Mouse (Mus musculus) CH12.LX (cell line): ENCODE data around the gene Lsp1. TPM values are rescaled to one million over a fixed set of nuclear protein-coding genes. Genes with fewer than 3 reads are reported as not detected.

Experiments used
- DNase-seq: peaks from one replicate; pipeline ENCODE4 v3.0.0-alpha.2; 2013; ENCODE audit errors: extremely low read depth
- H3K27ac ChIP-seq: 2 replicates; pipeline ENCODE4 v1.5.1; 2012; ENCODE audit warnings: low read depth, mild to moderate bottlenecking, control low read depth, moderate library complexity; ENCODE audit not compliant: insufficient read depth
- H3K27me3 ChIP-seq: replicated peaks from 2 replicates; pipeline ENCODE3; 2012; ENCODE audit warnings: inconsistent platforms
- H3K36me3 ChIP-seq, 2 experiments: replicated peaks in 1 of 2; 2 replicates each; pipeline versions ENCODE3 to v1.6.1; 2012; ENCODE audit warnings: inconsistent platforms in 1 of 2, low read length in 1 of 2, mild to moderate bottlenecking in 1 of 2, mixed read lengths in 1 of 2, moderate library complexity in 1 of 2; ENCODE audit not compliant: control insufficient read depth in 1 of 2, insufficient read depth in 1 of 2
- H3K4me1 ChIP-seq, 2 experiments: 2 replicates each; pipeline ENCODE4 v1.6.1; 2012; ENCODE audit warnings: inconsistent platforms in 1 of 2, moderate library complexity in 1 of 2; ENCODE audit not compliant: insufficient read depth in 2 of 2, control insufficient read depth in 1 of 2
- H3K4me2 ChIP-seq: 2 replicates; pipeline ENCODE4 v1.6.1; 2012; ENCODE audit warnings: low read depth, mild to moderate bottlenecking, control low read depth; ENCODE audit not compliant: poor library complexity, insufficient read depth, severe bottlenecking
- H3K4me3 ChIP-seq, 3 experiments: fragments of 150-350 bp in 1 of 3; sonication (generic) in 1 of 3; replicated peaks in 1 of 3; 2 replicates each; pipeline versions ENCODE3 to v1.5.1; 2011 to 2012; ENCODE audit warnings: low read depth in 2 of 3, low read length in 2 of 3, mild to moderate bottlenecking in 2 of 3, moderate library complexity in 2 of 3, control low read depth in 1 of 3, improper control_type of control experiment in 1 of 3, inconsistent platforms in 1 of 3, mixed read lengths in 1 of 3; ENCODE audit not compliant: poor library complexity in 1 of 3
- H3K79me2 ChIP-seq: replicated peaks from 2 replicates; pipeline ENCODE4 v1.6.1; 2012; ENCODE audit warnings: mild to moderate bottlenecking, moderate library complexity; ENCODE audit not compliant: control insufficient read depth, poor library complexity, insufficient read depth, severe bottlenecking; ENCODE audit errors: extremely low read depth
- H3K9ac ChIP-seq: 2 replicates; pipeline ENCODE4 v1.6.1; 2012; ENCODE audit warnings: low read depth, mild to moderate bottlenecking, control low read depth, moderate library complexity; ENCODE audit not compliant: insufficient read depth
- H3K9me3 ChIP-seq: replicated peaks from 2 replicates; pipeline ENCODE3; 2012; ENCODE audit warnings: low read length, inconsistent platforms, mixed read lengths
- BHLHE40 ChIP-seq: IDR thresholded peaks from 2 replicates; pipeline ENCODE4 v1.6.1; 2011; ENCODE audit warnings: mild to moderate bottlenecking, low read depth, low read length, improper control_type of control experiment
- CHD2 ChIP-seq: IDR thresholded peaks from 2 replicates; pipeline ENCODE4 v1.6.1; 2011; ENCODE audit warnings: low read length, improper control_type of control experiment
- E2F4 ChIP-seq: IDR thresholded peaks from 2 replicates; pipeline ENCODE4 v1.6.1; 2011; ENCODE audit warnings: low read depth, low read length, improper control_type of control experiment; ENCODE audit not compliant: insufficient replicate concordance
- ELF1 ChIP-seq: IDR thresholded peaks from 2 replicates; pipeline ENCODE4 v1.6.1; 2014; ENCODE audit warnings: low read depth, mild to moderate bottlenecking, inconsistent platforms, low read length, improper control_type of control experiment
- EP300 ChIP-seq: IDR thresholded peaks from 2 replicates; pipeline ENCODE4 v1.6.1; 2011; ENCODE audit warnings: low read length, improper control_type of control experiment
- ETS1 ChIP-seq: conservative IDR thresholded peaks from 2 replicates; pipeline ENCODE4 v1.6.1; 2012; ENCODE audit warnings: low read depth, mild to moderate bottlenecking, inconsistent platforms, low read length, improper control_type of control experiment, moderate library complexity
- GABPA ChIP-seq: IDR thresholded peaks from 2 replicates; pipeline ENCODE4 v1.6.1; 2012; ENCODE audit warnings: low read depth, low read length, improper control_type of control experiment, inconsistent platforms; ENCODE audit not compliant: insufficient replicate concordance
- IRF4 ChIP-seq: IDR thresholded peaks from 2 replicates; pipeline ENCODE4 v1.6.1; 2014; ENCODE audit warnings: low read depth, mild to moderate bottlenecking, inconsistent platforms, low read length, improper control_type of control experiment
- JUN ChIP-seq: IDR thresholded peaks from 2 replicates; pipeline ENCODE4 v1.6.1; 2011; ENCODE audit warnings: low read depth, mild to moderate bottlenecking, low read length, improper control_type of control experiment, moderate library complexity; ENCODE audit not compliant: insufficient read depth
- JUND ChIP-seq: conservative IDR thresholded peaks from 2 replicates; pipeline ENCODE4 v1.6.1; 2011; ENCODE audit warnings: low read depth, low read length, improper control_type of control experiment
- KAT2A ChIP-seq: IDR thresholded peaks from 2 replicates; pipeline ENCODE4 v1.6.1; 2012; ENCODE audit warnings: low read length, improper control_type of control experiment, inconsistent platforms; ENCODE audit not compliant: insufficient replicate concordance
- MAX ChIP-seq: IDR thresholded peaks from 2 replicates; pipeline ENCODE4 v1.6.1; 2011; ENCODE audit warnings: low read length, improper control_type of control experiment
- MAZ ChIP-seq: IDR thresholded peaks from 2 replicates; pipeline ENCODE4 v1.6.1; 2012; ENCODE audit warnings: low read depth, mild to moderate bottlenecking, inconsistent platforms, low read length, improper control_type of control experiment, moderate library complexity
- MEF2A ChIP-seq: IDR thresholded peaks from 2 replicates; pipeline ENCODE4 v1.6.1; 2014; ENCODE audit warnings: low read depth, mild to moderate bottlenecking, inconsistent platforms, low read length, improper control_type of control experiment, borderline replicate concordance
- MXI1 ChIP-seq: IDR thresholded peaks from 2 replicates; pipeline ENCODE4 v1.6.1; 2011; ENCODE audit warnings: mild to moderate bottlenecking, low read depth, low read length, improper control_type of control experiment
- MYC ChIP-seq: IDR thresholded peaks from 2 replicates; pipeline ENCODE4 v1.6.1; 2011; ENCODE audit warnings: low read depth, mild to moderate bottlenecking, improper control_type of control experiment, low read length
- NRF1 ChIP-seq: IDR thresholded peaks from 2 replicates; pipeline ENCODE4 v1.6.1; 2014; ENCODE audit warnings: low read depth, mild to moderate bottlenecking, inconsistent platforms, low read length, improper control_type of control experiment, moderate library complexity
- PAX5 ChIP-seq: IDR thresholded peaks from 2 replicates; pipeline ENCODE4 v1.6.1; 2012; ENCODE audit warnings: low read length, inconsistent platforms, mixed read lengths
- POLR2A ChIP-seq: IDR thresholded peaks from 2 replicates; pipeline ENCODE4 v1.6.1; 2011; ENCODE audit warnings: low read depth, mild to moderate bottlenecking, improper control_type of control experiment, low read length
- POLR2AphosphoS2 ChIP-seq: IDR thresholded peaks from 2 replicates; pipeline ENCODE4 v1.6.1; 2011; ENCODE audit warnings: low read depth, low read length, improper control_type of control experiment
- RCOR1 ChIP-seq: conservative IDR thresholded peaks from 2 replicates; pipeline ENCODE4 v1.6.1; 2012; ENCODE audit warnings: low read depth, mild to moderate bottlenecking, inconsistent platforms, low read length, improper control_type of control experiment
- SIN3A ChIP-seq: IDR thresholded peaks from 2 replicates; pipeline ENCODE4 v1.6.1; 2012; ENCODE audit warnings: low read length, improper control_type of control experiment, inconsistent platforms
- TBP ChIP-seq: conservative IDR thresholded peaks from 2 replicates; pipeline ENCODE4 v1.6.1; 2011; ENCODE audit warnings: low read depth, low read length, improper control_type of control experiment
- TCF12 ChIP-seq: IDR thresholded peaks from 2 replicates; pipeline ENCODE4 v1.6.1; 2014; ENCODE audit warnings: low read depth, mild to moderate bottlenecking, inconsistent platforms, low read length, improper control_type of control experiment
- USF1 ChIP-seq: IDR thresholded peaks from 2 replicates; pipeline ENCODE4 v1.6.1; 2014; ENCODE audit warnings: low read depth, mild to moderate bottlenecking, inconsistent platforms, low read length, improper control_type of control experiment
- ZKSCAN1 ChIP-seq: IDR thresholded peaks from 2 replicates; pipeline ENCODE4 v1.6.1; 2012; ENCODE audit warnings: low read depth, inconsistent platforms, low read length, improper control_type of control experiment, borderline replicate concordance
- ZNF384 ChIP-seq: IDR thresholded peaks from 2 replicates; pipeline ENCODE4 v1.6.1; 2012; ENCODE audit warnings: low read depth, low read length, improper control_type of control experiment, inconsistent platforms
- dilution Hi-C: fragments of 300-500 bp; cut with MboI; formaldehyde crosslinking; loops from 2 replicates; pipeline ENCODE4 v1.14.3; 2020; ENCODE audit warnings: low sequenced_read_pairs; ENCODE audit not compliant: extremely low pct_unique_long_range_greater_than_20kb, extremely low pct_ligation_motif_present
- in situ Hi-C: fragments of 300-500 bp; cut with MboI; formaldehyde crosslinking; loops from 3 replicates; pipeline ENCODE4 v1.14.3; 2019; ENCODE audit warnings: low sequenced_read_pairs, low pct_ligation_motif_present, low pct_unique_long_range_greater_than_20kb, mixed read lengths
- polyA plus RNA-seq: library from polyadenylated mRNA; unstranded; fragments of >175 nt; gene quantifications from 2 replicates; pipeline ENCODE4 v1.2.1, GENCODE M21; 2012; ENCODE audit warnings: low read depth; ENCODE audit not compliant: insufficient read length
- total RNA-seq, 2 experiments: library from RNA; depleted of rRNA; stranded (reverse); fragments of 300-350 nt in 1 of 2; fragments of >200 nt in 1 of 2; gene quantifications; 2 replicates each; pipeline ENCODE4 v1.2.3; 2012 to 2014

Gene Lsp1
- total and polyA plus RNA-seq, 3 experiments: 364 to 715 (median 367) TPM

DNA sequence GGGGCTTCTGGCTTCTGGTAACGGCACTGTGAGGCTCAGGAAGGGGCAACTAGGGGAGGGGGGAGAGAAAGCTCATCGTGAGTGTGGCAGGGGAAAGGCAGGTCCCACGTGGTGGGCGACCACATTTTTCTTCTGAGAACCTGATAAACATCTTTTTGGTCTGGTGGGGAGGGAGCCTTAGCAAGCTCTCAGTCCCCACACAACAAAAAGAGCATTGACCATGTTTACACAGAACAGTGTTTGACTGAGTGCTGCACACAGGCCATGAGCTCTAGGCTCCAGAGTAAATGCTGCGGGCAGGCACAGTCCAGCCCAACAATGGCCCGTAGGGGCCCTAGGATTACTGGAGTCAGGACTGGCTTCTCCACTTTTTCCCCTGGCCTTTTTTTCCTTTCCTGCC lies 78.2 kb downstream of the Lsp1 start:
- no peak for TF ChIP-seq E2F4
- TF ChIP-seq JUND: no peak
- no peak for TF ChIP-seq TBP
- no peak for TF ChIP-seq MXI1
- no peak for TF ChIP-seq BHLHE40
- no peak for TF ChIP-seq MEF2A
- TF ChIP-seq NRF1: no peak
- no peak for TF ChIP-seq POLR2A
- no peak for TF ChIP-seq MAZ
- TF ChIP-seq TCF12: no peak
- TF ChIP-seq IRF4: no peak
- TF ChIP-seq KAT2A: no peak
- TF ChIP-seq ZNF384: no peak
- TF ChIP-seq EP300: no peak
- TF ChIP-seq JUN: no peak
- no peak for TF ChIP-seq ETS1
- Histone ChIP-seq H3K79me2 (peaks cover 4% of the 10 kb centered on the region), H3K4me3 (no peak overlapping the region), H3K9me3 (no peaks in the 10 kb centered on the region), H3K4me2 (no peak overlapping the region), H3K36me3 (peaks cover 33 to 79% of the 10 kb centered on the region in 2 experiments), H3K27ac (no peak overlapping the region), H3K27me3 (no peaks in the 10 kb centered on the region), H3K4me1 (peaks cover 6 to 21% of the 10 kb centered on the region in 2 experiments), H3K9ac (no peak overlapping the region)
- DNase-seq: no peak
- dilution Hi-C loops: no loop called here
- in situ Hi-C loops: no loop called here

DNA sequence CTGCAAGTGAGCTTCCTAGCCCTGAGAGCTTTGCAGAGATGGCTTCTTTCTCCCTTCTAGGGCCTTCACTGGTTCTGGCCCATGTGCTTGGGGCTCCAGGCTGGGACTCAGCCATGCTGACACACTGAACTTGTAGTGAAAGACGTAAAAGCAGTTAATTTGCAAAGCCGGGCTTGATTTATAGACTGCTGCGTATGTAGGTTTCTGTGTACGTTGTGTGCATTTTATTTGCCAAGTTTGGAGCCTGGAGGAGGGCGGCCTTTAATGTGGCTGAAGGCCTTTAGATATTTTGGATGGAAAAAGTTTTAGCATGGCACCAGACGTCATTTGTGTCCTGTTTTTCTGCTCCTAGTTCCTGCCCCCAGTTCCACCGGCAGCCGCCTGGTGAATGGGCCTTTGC lies 79.2 kb downstream of the Lsp1 start:
- H3K4me2 ChIP-seq: no peak overlapping the region
- no peak overlapping the region for H3K9ac ChIP-seq
- no peak for DNase-seq
- no peaks in the 10 kb centered on the region for H3K9me3 ChIP-seq
- no peak overlapping the region for H3K4me3 ChIP-seq
- H3K4me1 ChIP-seq: peaks cover 0 to 11% of the 10 kb centered on the region in 2 experiments; a peak in 2 of 4 replicates
- no peak overlapping the region for H3K27ac ChIP-seq
- no peak for TF ChIP-seq ETS1
- no peak for TF ChIP-seq MYC
- no peak for TF ChIP-seq TBP
- no peak for TF ChIP-seq CHD2
- TF ChIP-seq MAX: no peak
- no peak for TF ChIP-seq MXI1
- no peak for TF ChIP-seq JUND
- TF ChIP-seq MEF2A: no peak
- TF ChIP-seq GABPA: no peak
- TF ChIP-seq USF1: no peak
- TF ChIP-seq PAX5: no peak
- no peak for TF ChIP-seq ZKSCAN1
- TF ChIP-seq ZNF384: no peak
- no peak for TF ChIP-seq ELF1
- no peak for TF ChIP-seq IRF4
- TF ChIP-seq RCOR1: no peak
- TF ChIP-seq SIN3A: no peak
- TF ChIP-seq KAT2A: no peak
- no peak for TF ChIP-seq JUN
- no peak for TF ChIP-seq POLR2AphosphoS2
- dilution Hi-C loops: no loop called here
- in situ Hi-C loops: loop anchor here (10.0 kb wide), 1 partner anchor 135 kb away; no protein-coding TSS in a partner anchor
- H3K79me2 ChIP-seq: no peaks in the 10 kb centered on the region
- no peaks in the 10 kb centered on the region for H3K27me3 ChIP-seq
- peaks cover 33 to 86% of the 10 kb centered on the region in 2 experiments for H3K36me3 ChIP-seq
